Mouse (Mus musculus) kidney, adult 9 months (tissue): ENCODE results near the gene Cyp1a2.
A peak's percentile ranks its signal among the peaks of the same experiment; 100 is the strongest.
"Not testable (repeated sequence)": the region's sequence is repeated elsewhere in the genome, so short reads cannot be mapped to it uniquely, and the experiment has no call there.

ENCODE experiments used
- DNase-seq: peaks from one replicate; pipeline ENCODE4 v3.0.0; 2022

Gene Cyp1a2

GRCm38 (mm10) chr9:57683520-57683919 lies at the start of gene Cyp1a2:
Cyp1a2 (minus strand) TSS chr9:57683703.
- DNase-seq: no peak

- DNase-seq: no peak
These were observed 44.8 kb upstream of the Cyp1a2 start for GRCm38 (mm10) chr9:57728312-57728711.

- no peak for DNase-seq
These were observed 41.2 kb upstream of the Cyp1a2 start for GRCm38 (mm10) chr9:57724701-57725100.

GRCm38 (mm10) chr9:57723796-57724195 lies 40.3 kb upstream of the Cyp1a2 start:
- DNase-seq: no peak

- peak; percentile 89 for DNase-seq
These were observed 39.8 kb upstream of the Cyp1a2 start for GRCm38 (mm10) chr9:57723315-57723715.

GRCm38 (mm10) chr9:57722371-57722770 lies 38.9 kb upstream of the Cyp1a2 start:
- DNase-seq: no peak

- DNase-seq: peak; percentile 55
These were observed 37.2 kb upstream of the Cyp1a2 start for GRCm38 (mm10) chr9:57720736-57721135.

GRCm38 (mm10) chr9:57718408-57718807 lies 34.9 kb upstream of the Cyp1a2 start:
- no peak for DNase-seq

GRCm38 (mm10) chr9:57712194-57712593 lies 28.7 kb upstream of the Cyp1a2 start:
- no peak for DNase-seq

GRCm38 (mm10) chr9:57710214-57710613 lies 26.7 kb upstream of the Cyp1a2 start:
- not testable (repeated sequence) for DNase-seq

- DNase-seq: no peak
These were observed 25.3 kb upstream of the Cyp1a2 start for GRCm38 (mm10) chr9:57708720-57709274.

GRCm38 (mm10) chr9:57708068-57708719 lies 24.7 kb upstream of the Cyp1a2 start, which contains the start of gene Edc3:
Edc3 (plus strand) TSS chr9:57708540.
- peak; percentile 92 for DNase-seq

- DNase-seq: no peak
These were observed 23.0 kb upstream of the Cyp1a2 start for GRCm38 (mm10) chr9:57706496-57706895.

- DNase-seq: no peak
These were observed 15.1 kb upstream of the Cyp1a2 start for GRCm38 (mm10) chr9:57698466-57699150.

- DNase-seq: no peak
These were observed 13.9 kb upstream of the Cyp1a2 start for GRCm38 (mm10) chr9:57697380-57697779.

GRCm38 (mm10) chr9:57696380-57697285 lies 13.1 kb upstream of the Cyp1a2 start:
- peak; percentile 67 for DNase-seq

- DNase-seq: no peak
These were observed 10.6 kb upstream of the Cyp1a2 start for GRCm38 (mm10) chr9:57694108-57694507.

GRCm38 (mm10) chr9:57688606-57689005 lies 5.1 kb upstream of the Cyp1a2 start:
- DNase-seq: no peak

GRCm38 (mm10) chr9:57688158-57688557 lies 4.7 kb upstream of the Cyp1a2 start:
- DNase-seq: peak; percentile 73

GRCm38 (mm10) chr9:57687751-57688150 lies 4.2 kb upstream of the Cyp1a2 start, which contains the start of gene Cyp1a1:
Cyp1a1 (plus strand) TSS chr9:57687928.
- DNase-seq: no peak

GRCm38 (mm10) chr9:57686011-57686410 lies 2.5 kb upstream of the Cyp1a2 start:
- peak; percentile 24 for DNase-seq

- DNase-seq: peak; percentile 46
These were observed 2.1 kb downstream of the Cyp1a2 start for GRCm38 (mm10) chr9:57681411-57681810.

GRCm38 (mm10) chr9:57671500-57671899 lies 12.0 kb downstream of the Cyp1a2 start:
- no peak for DNase-seq
